Mouse (Mus musculus): ENCODE results near the gene Gm13101.
A peak's percentile ranks its signal among the peaks of the same experiment; 100 is the strongest.
"Not testable (repeated sequence)": the region's sequence is repeated elsewhere in the genome, so short reads cannot be mapped to it uniquely, and the experiment has no call there.

The Gm13101 gene

GRCm38 (mm10) chr4:143966850-143967249, at the start of gene Gm13101:
Gm13101 (minus strand) TSS chr4:143966950.
- DNase-seq, result not testable (repeated sequence)

- DNase-seq, result not testable (repeated sequence)
These were observed 27.5 kb upstream of the Gm13101 start, which contains the start of gene Pramef17 for GRCm38 (mm10) chr4:143994269-143994668. Pramef17 (minus strand) TSS chr4:143994369.

DNA sequence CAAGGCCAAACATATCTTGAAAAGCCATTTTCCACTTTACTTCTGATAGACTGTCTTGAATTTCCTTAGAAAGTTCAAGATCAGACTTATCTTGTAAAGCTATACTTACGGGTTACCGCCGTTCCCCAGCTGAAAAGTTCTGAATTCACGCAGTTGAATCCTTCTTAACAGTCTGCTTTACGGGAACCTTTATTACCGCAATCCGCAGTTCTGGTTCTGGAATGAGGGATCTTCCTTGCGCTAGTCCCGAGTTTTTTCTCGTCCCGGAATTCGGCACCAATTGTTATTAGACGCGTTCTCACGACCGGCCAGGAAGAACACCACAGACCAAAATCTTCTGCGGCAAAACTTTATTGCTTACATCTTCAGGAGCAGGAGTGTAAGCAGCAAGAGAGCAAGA, 21.4 kb upstream of the Gm13101 start:
- peak; percentile 52 for DNase-seq

DNA sequence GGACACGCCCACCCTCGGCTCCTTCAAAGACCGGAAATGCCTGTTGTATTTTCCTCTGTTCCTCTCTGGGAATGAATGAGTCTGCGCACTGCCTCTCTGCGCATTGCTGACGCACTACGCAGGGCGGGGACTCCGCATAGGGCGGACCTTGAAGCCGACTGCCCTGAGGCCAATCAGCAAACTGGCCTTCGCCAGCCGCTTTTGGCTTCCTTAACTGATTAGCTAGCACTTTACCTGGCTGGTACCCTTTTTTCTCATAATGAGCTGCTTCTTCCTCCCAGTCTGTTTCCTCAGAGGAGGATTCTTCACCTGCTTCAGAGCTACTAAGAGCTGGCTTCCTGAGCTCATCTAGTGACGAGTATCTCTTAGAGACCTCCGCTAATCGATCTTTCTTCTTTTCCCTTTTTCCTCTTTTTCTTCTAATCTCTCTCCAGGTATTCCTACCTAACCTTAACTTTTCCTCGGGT, 20.8 kb upstream of the Gm13101 start:
- DNase-seq, result peak; percentile 42

DNA sequence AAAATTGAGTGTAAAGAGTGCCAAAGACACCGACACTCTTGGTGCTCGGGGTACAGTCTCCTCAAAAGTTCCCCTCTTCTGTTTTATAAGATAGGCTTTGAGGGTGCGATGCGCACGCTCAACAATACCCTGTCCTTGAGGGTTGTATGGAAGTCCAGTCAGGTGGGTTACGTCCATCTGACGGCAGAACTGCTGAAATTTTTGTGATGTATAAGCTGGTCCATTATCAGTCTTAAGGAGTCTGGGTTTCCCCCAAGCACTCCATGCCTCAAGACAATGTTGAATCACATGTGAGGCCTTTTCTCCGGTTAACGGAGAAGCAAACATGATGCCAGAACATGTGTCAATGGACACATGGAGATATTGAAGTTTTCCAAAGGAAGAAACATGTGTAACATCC, 19.0 kb upstream of the Gm13101 start:
- peak; percentile 32 for DNase-seq

DNA sequence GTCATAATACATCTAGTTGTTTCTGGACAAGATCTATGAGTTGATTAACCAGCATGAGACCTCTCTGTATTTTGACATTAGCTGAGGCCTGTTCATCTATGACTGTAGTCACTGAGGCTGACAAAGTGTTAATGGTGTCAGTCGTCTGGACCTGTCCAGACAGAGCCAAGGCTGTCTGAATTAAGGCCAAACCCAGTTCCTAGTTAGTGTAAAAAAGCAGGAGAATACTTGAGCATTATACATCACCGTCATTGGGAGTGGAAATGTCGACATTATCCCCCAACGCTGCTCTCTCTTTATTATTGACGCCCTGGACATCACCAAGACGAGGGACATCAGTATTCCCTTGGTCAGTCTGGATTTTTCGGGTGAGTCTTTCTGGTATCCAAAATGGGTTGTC, 18.4 kb upstream of the Gm13101 start:
- DNase-seq, result peak; percentile 23

DNA sequence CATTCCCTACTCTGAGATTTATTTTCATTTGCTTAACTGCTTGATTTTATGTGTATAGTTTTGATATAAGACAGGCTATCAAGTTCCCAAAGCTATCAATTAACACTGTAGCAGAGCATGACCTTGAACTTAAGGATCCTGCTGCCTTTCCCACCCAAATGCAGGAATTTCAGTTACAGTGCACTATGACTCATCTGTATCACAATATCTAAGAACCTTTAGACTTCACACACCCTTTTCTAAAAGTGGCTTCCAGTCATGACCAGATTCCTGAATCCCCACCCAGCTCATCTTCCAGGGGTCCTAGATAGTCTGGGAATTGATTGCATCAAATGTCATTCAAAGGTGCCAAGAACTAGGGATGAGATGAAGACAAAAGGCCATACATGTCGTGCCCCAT, 16.7 kb upstream of the Gm13101 start:
- not testable (repeated sequence) for DNase-seq

DNA sequence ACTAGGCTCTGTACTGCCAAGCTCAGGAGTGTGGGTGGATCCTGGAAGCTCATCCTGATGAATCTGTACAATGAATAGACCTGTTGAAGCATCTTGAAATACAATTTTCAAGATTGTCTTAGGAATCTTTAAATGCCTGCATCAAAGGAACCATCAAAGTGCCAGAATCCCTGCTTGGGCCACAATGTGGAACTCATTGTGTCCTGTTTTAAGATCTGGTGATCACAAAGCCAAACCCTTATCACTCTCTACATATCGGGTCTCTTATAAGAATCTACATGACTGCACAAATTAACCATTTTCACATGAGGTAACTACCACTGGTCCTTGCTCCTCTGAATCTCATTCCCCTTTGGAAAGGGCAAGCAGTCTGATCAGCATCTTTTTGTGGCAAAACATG, 15.8 kb downstream of the Gm13101 start, which contains the start of gene Pramef25:
TSS of gene Pramef25 (minus strand) at position 101 of the 400 bp plus-strand sequence.
- not testable (repeated sequence) for DNase-seq
